Mouse (Mus musculus) olfactory bulb, adult 2 months (tissue): ENCODE measurements at regions not wholly inside any gene's neighbourhood (a gene's known extent, or its start where the extent isn't known, plus 50 kb on each side); places are given as distances from the start of the nearest gene placed in this dataset.

Experiments
- CTCF ChIP-seq: fragments of 200-500 bp; IDR thresholded peaks from 2 replicates; pipeline ENCODE4 v1.5.1; 2012; ENCODE audit warnings: low read depth, mild to moderate bottlenecking, low read length, moderate library complexity; ENCODE audit not compliant: insufficient read depth
- POLR2A ChIP-seq: fragments of 200-500 bp; IDR thresholded peaks from 2 replicates; pipeline ENCODE4 v1.6.1; 2012; ENCODE audit warnings: mild to moderate bottlenecking, low read depth, low read length, moderate library complexity; ENCODE audit not compliant: insufficient read depth

GRCm38 (mm10) chr1:23279827-23280226 is 117.7 kb downstream of the Ogfrl1 start:
- TF ChIP-seq POLR2A (no peak), CTCF (no peak)
